Mouse (Mus musculus) olfactory bulb, adult 2 months (tissue): ENCODE data around the gene Cideb.
A peak's percentile ranks its signal among the peaks of the same experiment; 100 is the strongest.

ENCODE experiments used
- CTCF ChIP-seq: fragments of 200-500 bp; IDR thresholded peaks from 2 replicates; pipeline ENCODE4 v1.5.1; 2012; ENCODE audit warnings: low read depth, mild to moderate bottlenecking, low read length, moderate library complexity; ENCODE audit not compliant: insufficient read depth
- POLR2A ChIP-seq: fragments of 200-500 bp; IDR thresholded peaks from 2 replicates; pipeline ENCODE4 v1.6.1; 2012; ENCODE audit warnings: mild to moderate bottlenecking, low read depth, low read length, moderate library complexity; ENCODE audit not compliant: insufficient read depth

DNA sequence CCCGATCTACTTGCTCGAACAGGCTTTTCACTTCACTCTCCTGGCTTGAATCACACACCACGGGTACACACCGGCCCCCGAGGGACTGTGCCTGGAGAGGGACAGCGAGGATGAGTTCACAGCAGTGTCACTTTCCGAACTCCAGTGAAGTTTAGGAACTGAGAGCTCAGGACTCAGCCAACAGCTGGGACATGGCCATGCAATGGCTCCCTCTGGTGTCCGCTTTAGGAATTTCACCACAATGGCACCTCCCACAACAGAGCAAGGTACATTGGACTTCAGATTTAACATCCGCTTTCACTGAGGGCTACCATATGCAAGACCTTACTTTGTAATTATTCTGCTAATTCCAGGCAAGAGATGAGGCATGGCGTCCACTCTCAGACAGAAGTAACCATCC lies 14.5 kb downstream of the Cideb start:
- no peak for TF ChIP-seq POLR2A
- peak; percentile 72 for TF ChIP-seq CTCF
